Mouse (Mus musculus) central nervous system, embryonic 14 days (tissue): ENCODE results near the gene C87977. TPM values are rescaled to one million over a fixed set of nuclear protein-coding genes. Genes with fewer than 3 reads are reported as not detected.

Experiments
- polyA plus RNA-seq: library from polyadenylated mRNA; depleted of rRNA; stranded (reverse); fragments of >200 nt; gene quantifications from 2 replicates; pipeline ENCODE4 v1.2.3, GENCODE M21; 2012; rRNA removed

The C87977 gene
- polyA plus RNA-seq: not detected in 2 replicates

DNA sequence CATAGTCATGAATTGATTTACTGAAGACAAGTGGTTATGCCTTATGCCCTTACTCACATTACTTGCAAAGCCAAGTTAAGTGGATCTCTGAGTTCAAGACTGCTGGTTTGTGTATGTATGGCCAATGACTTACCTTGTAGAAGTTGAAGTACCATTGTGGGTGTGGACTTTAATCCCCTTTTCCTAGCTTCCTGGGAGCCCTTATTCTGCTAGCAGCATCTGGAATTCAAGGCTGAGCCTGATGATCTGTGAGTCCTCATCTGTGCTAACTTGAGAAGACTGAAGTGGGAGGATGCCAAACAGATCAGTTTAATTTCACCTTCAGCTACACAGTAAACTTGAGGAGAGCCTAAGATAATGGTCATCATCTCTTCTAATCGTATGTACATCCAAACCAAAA lies at the start of gene C87977:
Gene C87977, minus strand, starts transcription at position 101 of the 400 bp plus-strand sequence.

DNA sequence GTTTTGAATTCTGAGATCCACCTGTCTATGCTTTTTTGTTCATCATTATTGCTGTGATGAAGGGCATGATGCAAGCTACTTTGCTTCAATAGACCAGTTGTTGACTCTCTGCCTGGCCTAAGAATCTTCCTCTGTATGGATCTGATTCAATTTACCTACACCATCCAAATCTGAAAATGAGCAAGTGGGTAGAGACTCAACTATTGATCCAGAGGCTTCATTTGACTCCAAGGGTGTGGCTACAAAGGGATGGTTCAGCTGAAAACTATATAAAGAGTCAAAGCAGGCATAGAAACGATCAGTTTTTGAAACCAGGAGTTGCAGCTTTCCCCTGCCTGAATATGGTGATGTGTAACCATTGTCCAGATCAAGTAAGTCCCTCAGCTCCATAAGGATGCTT lies 22.7 kb downstream of the C87977 start, which contains the start of gene Oog2:
Gene Oog2, plus strand, starts transcription at position 301 of the 400 bp plus-strand sequence.

DNA sequence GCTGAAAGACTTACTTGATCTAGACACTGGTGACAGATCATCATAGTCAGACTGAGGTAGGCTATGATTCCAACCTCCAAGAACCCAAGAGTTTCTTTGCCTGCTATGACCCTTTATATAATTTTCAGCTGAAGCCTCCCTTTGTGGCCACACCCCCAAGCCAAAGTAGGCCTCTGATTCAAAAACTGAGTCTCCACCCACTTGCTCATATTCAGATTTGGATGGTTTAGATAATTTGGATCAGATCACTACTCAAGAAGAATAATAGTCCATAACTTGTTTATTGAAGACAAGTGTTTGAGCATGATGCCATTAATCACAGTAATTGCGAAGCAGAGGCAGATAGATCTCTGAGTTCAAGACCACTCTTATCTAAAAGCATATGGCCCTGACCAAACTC lies 50.6 kb downstream of the C87977 start, which contains the start of gene Oog3:
Gene Oog3, minus strand, starts transcription at position 101 of the 400 bp plus-strand sequence.

Other genes starting within 250 kb of the C87977 start
- gene Gm13101, start 246.4 kb downstream of the C87977 start, polyA plus RNA-seq: not detected in 2 replicates
- not detected in 2 replicates for gene Pramef17, start 218.9 kb downstream of the C87977 start, polyA plus RNA-seq
- not detected in 2 replicates for gene Pramel4, start 154.2 kb downstream of the C87977 start, polyA plus RNA-seq
- gene Gm13102, start 106.8 kb downstream of the C87977 start, polyA plus RNA-seq: not detected in 2 replicates
- not detected in 2 replicates for gene Oog3, start 50.7 kb downstream of the C87977 start, polyA plus RNA-seq
- gene Oog2, start 22.6 kb downstream of the C87977 start, polyA plus RNA-seq: not detected in 2 replicates
- not detected in 2 replicates for gene Pramel5, start 67.2 kb upstream of the C87977 start, polyA plus RNA-seq
- not detected in 2 replicates for gene Gm13128, start 116.9 kb upstream of the C87977 start, polyA plus RNA-seq
- not detected in 2 replicates for gene Gm13119, start 144.6 kb upstream of the C87977 start, polyA plus RNA-seq
- not detected in 2 replicates for gene Pramef20, start 164.6 kb upstream of the C87977 start, polyA plus RNA-seq
- gene Pramef12, start 195.1 kb upstream of the C87977 start, polyA plus RNA-seq: 0.19 TPM in 1 of 2 replicates, not detected in the other
- 0.08 and 0.09 TPM in 2 replicates for gene 1700012P22Rik, start 225.5 kb upstream of the C87977 start, polyA plus RNA-seq
- gene Gm9944, start 240.0 kb upstream of the C87977 start, polyA plus RNA-seq: not detected in 2 replicates